Mouse (Mus musculus): Measurements from ENCODE around the gene Ntm.

- TF ChIP-seq POLR2A (IDR thresholded peaks at IDR 0.05; ENCODE audit: insufficient read length, low read depth): no peak
- no peak for TF ChIP-seq CEBPB (IDR thresholded peaks at IDR 0.05; ENCODE audit: insufficient read depth, poor library complexity, severe bottlenecking)
- no peak for TF ChIP-seq MYOD1 (IDR thresholded peaks at IDR 0.05; ENCODE audit: control insufficient read depth in 1 of 3, insufficient read length in 2 of 3, low read depth in 2 of 3)
- TF ChIP-seq POLR2AphosphoS2 (IDR thresholded peaks at IDR 0.05; ENCODE audit: insufficient read length, low read depth): no peak
- TF ChIP-seq USF1 (IDR thresholded peaks at IDR 0.05; ENCODE audit: low read depth): no peak
- no peak for TF ChIP-seq SRF (IDR thresholded peaks at IDR 0.05; ENCODE audit: control insufficient read depth, insufficient read length, low read depth)
Observed at GRCm38 (mm10) chr9:29413126-29413525, 549.8 kb downstream of the Ntm start.
